Mouse (Mus musculus): ENCODE measurements around the gene Mroh7.

DNA sequence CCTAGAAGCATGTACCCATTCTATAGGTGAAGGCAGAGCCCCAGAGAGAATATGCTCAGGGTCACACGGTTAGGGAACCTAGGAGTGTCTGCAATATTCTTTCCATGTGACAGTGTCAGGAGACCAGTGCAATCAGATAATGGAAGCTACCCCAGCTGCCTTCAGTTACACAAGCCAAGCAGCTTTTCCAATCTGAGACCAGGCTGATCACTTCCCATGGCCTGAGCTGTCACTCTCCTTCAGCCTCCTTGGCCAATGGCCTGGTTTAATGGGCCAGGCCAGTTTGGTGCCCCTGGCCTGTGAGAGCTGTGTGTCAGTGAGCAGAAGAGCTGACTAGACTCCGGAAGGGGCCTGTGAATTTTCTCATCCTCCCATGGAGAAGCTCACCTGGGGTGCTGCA is 65.5 kb downstream of the Mroh7 start:
- TF ChIP-seq CTCF (IDR thresholded peaks at IDR 0.05) (no peak), POLR2A (IDR thresholded peaks at IDR 0.05; ENCODE audit: insufficient read depth, low read depth, low read length) (no peak), EP300 (IDR thresholded peaks at IDR 0.05; ENCODE audit: insufficient read depth, low read depth, low read length) (no peak)
